Mouse (Mus musculus) midbrain, embryonic 15.5 days (tissue): ENCODE data around the gene Mad2l2. TPM values are rescaled to one million over a fixed set of nuclear protein-coding genes. Genes with fewer than 3 reads are reported as not detected.
"Not testable (repeated sequence)": the region's sequence is repeated elsewhere in the genome, so short reads cannot be mapped to it uniquely, and the experiment has no call there.

Experiments
- ATAC-seq: fragments of 200-750 bp; cut with Nextera tagmentation; replicated peaks from 2 replicates; pipeline ENCODE4 v1.8.0; 2017; ENCODE audit warnings: moderate TSS enrichment
- H3K27ac ChIP-seq: fragments of 300-500 bp; sonication (generic); 2 replicates; pipeline ENCODE4 v1.5.1; 2015; ENCODE audit warnings: mild to moderate bottlenecking, inconsistent platforms
- H3K27me3 ChIP-seq: fragments of 300-500 bp; sonication (generic); replicated peaks from 2 replicates; pipeline ENCODE4 v1.6.1; 2015; ENCODE audit warnings: inconsistent platforms
- H3K36me3 ChIP-seq: fragments of 300-500 bp; sonication (generic); replicated peaks from 2 replicates; pipeline ENCODE4 v1.6.1; 2015; ENCODE audit warnings: inconsistent platforms
- H3K4me1 ChIP-seq: fragments of 300-500 bp; sonication (generic); 2 replicates; pipeline ENCODE4 v1.6.1; 2015; ENCODE audit warnings: inconsistent platforms
- H3K4me2 ChIP-seq: fragments of 300-500 bp; sonication (generic); 2 replicates; pipeline ENCODE4 v1.6.1; 2015; ENCODE audit warnings: inconsistent platforms, mild to moderate bottlenecking, moderate library complexity
- H3K4me3 ChIP-seq: fragments of 300-500 bp; sonication (generic); 2 replicates; pipeline ENCODE4 v1.5.1; 2015; ENCODE audit warnings: mild to moderate bottlenecking, inconsistent platforms
- H3K9ac ChIP-seq: fragments of 300-500 bp; sonication (generic); 2 replicates; pipeline ENCODE4 v1.6.1; 2015; ENCODE audit warnings: mild to moderate bottlenecking, inconsistent platforms
- H3K9me3 ChIP-seq: fragments of 300-500 bp; sonication (generic); 2 replicates; pipeline ENCODE4 v1.6.1; 2016; ENCODE audit warnings: inconsistent platforms
- WGBS: fragments of 180-500 bp; shearing (Covaris S2); methylation state at CpG from one replicate; pipeline ENCODE4 v1.1.7; 2015; ENCODE audit warnings: mixed read lengths; 5-methylcytosine and 5-hydroxymethylcytosine counted together
- polyA plus RNA-seq: library from polyadenylated mRNA; unstranded; fragments of >200 nt; fragmentation: Nextera tagmentation; extraction: Ambion mirVana; gene quantifications from 2 replicates; pipeline ENCODE4 v1.2.1, GENCODE M21; 2015

The Mad2l2 gene
- polyA plus RNA-seq, 1 experiment from 2014 or later = 99.2 TPM

DNA sequence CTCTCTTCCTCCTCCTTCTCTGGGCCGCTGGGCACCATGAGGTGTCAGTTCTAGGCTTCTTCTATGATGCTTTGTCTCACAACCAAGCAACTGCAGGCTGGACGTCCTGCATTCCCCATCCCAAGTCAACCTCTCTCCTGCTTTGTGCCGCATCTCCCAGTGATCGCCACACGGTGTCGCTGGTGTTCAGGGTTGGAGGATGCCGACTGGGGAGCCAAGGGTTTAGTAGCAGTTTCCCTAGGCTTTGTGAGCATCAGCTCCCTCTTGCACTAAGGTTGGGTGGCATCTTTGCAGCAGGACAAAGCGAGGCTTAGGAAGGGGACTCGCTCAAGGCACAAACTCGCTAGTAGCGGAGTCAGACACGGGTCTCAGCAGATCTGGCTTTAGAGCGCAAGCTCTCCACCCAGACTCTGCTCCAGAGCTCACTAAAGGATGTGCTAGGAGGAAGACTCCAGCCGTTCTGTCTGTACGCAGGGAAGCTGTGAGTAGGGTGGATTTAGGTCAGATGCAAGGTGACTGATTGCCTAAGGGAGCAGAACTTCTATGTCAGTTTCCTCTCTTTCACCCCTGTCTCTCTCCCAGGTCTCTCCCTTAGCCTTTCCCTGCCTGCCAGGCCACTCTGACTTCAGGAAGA is 15.3 kb upstream of the Mad2l2 start:
- WGBS = 3% methylated on average over 15 of the region's 15 CpGs
- peak; percentile 82 for ATAC-seq
- H3K27me3 ChIP-seq = no peaks in the 10 kb centered on the region
- H3K4me3 ChIP-seq = no peak overlapping the region
- no peaks in the 10 kb centered on the region for H3K9me3 ChIP-seq
- H3K9ac ChIP-seq = peak overlapping the region; percentile 31; the same call in 1 of the 2 replicates
- H3K27ac ChIP-seq = peak overlapping the region; percentile 75
- peak overlapping the region; percentile 25 for H3K4me2 ChIP-seq
- H3K36me3 ChIP-seq = peaks cover 6% of the 10 kb centered on the region; the same call in 1 of the 2 replicates
- peaks cover 14% of the 10 kb centered on the region for H3K4me1 ChIP-seq

DNA sequence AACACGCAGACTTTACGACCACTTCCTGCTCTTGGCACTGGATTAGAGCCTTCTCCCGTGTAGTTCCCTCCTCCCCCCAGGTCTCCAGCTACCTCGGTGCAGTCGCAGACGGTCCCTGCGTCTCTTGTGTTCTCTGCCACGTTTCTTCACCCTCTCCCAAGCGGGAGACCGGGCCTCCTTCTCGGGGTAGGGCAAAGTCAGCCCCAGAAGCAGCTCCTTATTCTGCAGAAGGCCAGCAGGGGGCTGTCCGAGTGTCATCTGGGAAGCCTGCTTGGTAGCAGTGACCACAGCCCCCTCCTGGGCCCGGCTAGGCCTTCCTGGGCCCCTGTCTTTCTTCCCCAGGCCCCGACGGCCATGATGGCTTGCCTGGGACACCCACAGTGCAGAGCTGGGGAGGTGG is 14.7 kb upstream of the Mad2l2 start:
- peak; percentile 30 for ATAC-seq
- peak overlapping the region; percentile 75 for H3K27ac ChIP-seq

DNA sequence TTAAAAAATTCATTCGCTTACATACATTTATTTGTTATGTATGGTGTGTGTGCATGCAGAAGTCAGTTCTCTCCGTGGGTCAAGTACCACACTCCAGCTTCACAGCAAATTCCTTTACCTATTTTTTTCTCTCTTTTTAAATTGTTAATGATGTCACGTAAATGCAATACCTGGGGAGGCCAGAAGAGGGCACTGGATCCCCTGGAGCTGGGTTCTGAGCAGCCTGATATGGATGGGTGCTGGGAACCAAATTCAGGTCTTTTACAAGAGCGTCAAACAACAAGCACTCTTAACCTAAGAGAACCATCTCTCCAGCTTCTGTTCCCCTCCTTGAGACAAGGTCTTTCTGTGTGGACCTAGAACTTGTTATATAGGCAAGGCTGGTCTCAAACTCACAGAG is 13.5 kb upstream of the Mad2l2 start:
- Histone ChIP-seq H3K36me3 (peaks cover 6% of the 10 kb centered on the region; the same call in 1 of the 2 replicates), H3K4me1 (peaks cover 24% of the 10 kb centered on the region), H3K4me2 (no peak overlapping the region), H3K27me3 (no peaks in the 10 kb centered on the region), H3K9me3 (no peaks in the 10 kb centered on the region), H3K27ac (no peak overlapping the region), H3K4me3 (no peak overlapping the region), H3K9ac (no peak overlapping the region)
- ATAC-seq = no peak
- WGBS = 75% methylated on average over 4 of the region's 4 CpGs

More for the DNA sequence above, 14.7 kb upstream of the Mad2l2 start:
- H3K36me3 ChIP-seq = peaks cover 6% of the 10 kb centered on the region; the same call in 1 of the 2 replicates
- H3K9ac ChIP-seq = peak overlapping the region; percentile 31; the same call in 1 of the 2 replicates
- H3K4me2 ChIP-seq = no peak overlapping the region
- no peaks in the 10 kb centered on the region for H3K9me3 ChIP-seq
- no peak overlapping the region for H3K4me3 ChIP-seq
- H3K27me3 ChIP-seq = no peaks in the 10 kb centered on the region
- peaks cover 14% of the 10 kb centered on the region for H3K4me1 ChIP-seq
- 6% methylated on average over 15 of the region's 15 CpGs for WGBS

DNA sequence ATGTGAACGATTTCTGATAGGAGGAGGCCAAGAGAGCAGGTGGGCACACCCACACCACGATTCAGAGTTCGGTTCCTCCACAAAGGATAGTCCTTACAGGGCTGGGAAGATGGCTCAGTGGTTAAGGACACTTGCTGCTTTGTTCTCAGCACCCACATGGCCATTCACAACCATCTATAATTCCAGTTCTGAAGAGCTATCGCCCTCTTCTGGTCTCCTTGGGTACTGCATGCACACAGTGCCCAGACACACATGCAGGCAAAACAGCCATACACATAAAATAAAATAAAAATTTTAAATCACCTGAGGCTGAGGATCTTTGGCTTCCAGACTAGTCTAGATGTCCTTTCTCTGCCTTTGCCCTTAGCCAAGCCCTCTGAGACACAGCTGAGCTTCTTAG is 12.8 kb upstream of the Mad2l2 start:
- Histone ChIP-seq H3K4me3 (no peak overlapping the region), H3K4me1 (peaks cover 30% of the 10 kb centered on the region), H3K4me2 (no peak overlapping the region), H3K27me3 (no peaks in the 10 kb centered on the region), H3K9me3 (no peaks in the 10 kb centered on the region), H3K27ac (no peak overlapping the region), H3K36me3 (peaks cover 6% of the 10 kb centered on the region; the same call in 1 of the 2 replicates), H3K9ac (no peak overlapping the region)
- WGBS = 83% methylated on average over 4 of the region's 4 CpGs
- ATAC-seq = no peak

DNA sequence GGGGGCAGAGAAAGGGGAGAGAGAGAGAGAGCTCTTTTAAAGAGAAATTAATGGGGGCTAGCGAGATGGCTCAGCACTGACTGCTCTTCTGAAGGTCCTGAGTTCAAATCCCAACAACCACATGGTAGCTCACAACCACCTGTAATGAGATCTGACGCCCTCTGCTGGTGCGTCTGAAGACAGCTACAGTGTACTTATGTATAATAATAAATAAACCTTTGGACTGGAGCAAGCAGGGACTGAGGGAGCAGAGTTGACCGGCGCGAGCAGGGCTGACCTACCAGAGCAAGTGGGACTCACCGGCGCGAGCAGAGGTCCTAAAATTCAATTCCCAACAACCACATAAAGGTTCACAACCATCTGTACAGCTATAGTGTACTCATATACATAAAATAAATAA is 10.6 kb upstream of the Mad2l2 start:
- peaks cover 39% of the 10 kb centered on the region for H3K4me1 ChIP-seq
- H3K27me3 ChIP-seq, H3K9me3 ChIP-seq, H3K4me2 ChIP-seq, H3K36me3 ChIP-seq, H3K9ac ChIP-seq, H3K4me3 ChIP-seq, ATAC-seq, H3K27ac ChIP-seq: not testable (repeated sequence)
- WGBS = 89% methylated on average over 9 of the region's 9 CpGs

DNA sequence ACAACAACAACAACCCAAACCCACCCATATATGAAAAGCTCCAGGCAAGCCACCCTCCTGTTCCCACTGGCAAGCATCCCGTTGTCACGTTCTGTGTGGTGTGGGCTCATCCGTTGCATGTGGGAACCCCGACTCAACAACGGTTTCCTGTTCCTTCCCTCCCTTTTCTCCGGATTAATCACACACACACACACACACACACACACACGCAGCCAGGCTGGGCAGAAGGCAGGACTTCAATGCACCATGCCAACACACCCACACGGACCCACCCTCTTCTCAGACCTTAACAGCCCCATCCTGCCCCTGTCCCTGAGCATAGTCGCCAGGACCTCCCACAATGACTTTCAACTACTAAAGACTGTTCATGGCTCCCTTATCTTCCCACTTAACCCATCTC is 9.6 kb upstream of the Mad2l2 start:
- Histone ChIP-seq H3K4me2 (no peak overlapping the region), H3K4me1 (peaks cover 32% of the 10 kb centered on the region), H3K9ac (no peak overlapping the region), H3K9me3 (no peaks in the 10 kb centered on the region), H3K27ac (peak overlapping the region; percentile 64), H3K4me3 (no peak overlapping the region), H3K27me3 (no peaks in the 10 kb centered on the region), H3K36me3 (no peaks in the 10 kb centered on the region)
- no peak for ATAC-seq
- WGBS = 70% methylated on average over 9 of the region's 9 CpGs

DNA sequence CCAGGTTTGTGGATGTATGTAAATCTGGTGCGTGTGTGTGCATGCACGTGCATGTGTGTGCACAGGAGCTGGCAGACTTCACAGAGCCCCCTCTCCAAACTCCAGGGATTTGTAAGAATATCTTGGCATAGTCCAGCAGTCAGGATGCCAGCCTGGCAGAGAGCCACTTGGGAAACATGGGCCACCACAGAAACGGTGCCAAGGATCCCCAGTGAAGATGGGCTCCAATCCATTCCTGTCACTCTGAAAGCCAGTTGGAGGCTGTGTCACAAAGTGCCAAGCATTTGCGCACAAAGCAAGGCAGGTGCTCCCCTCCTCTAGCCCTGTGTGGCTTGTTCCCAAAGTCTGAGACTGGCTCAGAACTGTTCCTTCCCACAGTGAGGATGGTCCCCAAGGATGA is 8.8 kb upstream of the Mad2l2 start:
- Histone ChIP-seq H3K4me3 (no peak overlapping the region), H3K4me1 (peaks cover 36% of the 10 kb centered on the region), H3K27ac (peak overlapping the region; percentile 64), H3K36me3 (no peaks in the 10 kb centered on the region), H3K27me3 (no peaks in the 10 kb centered on the region), H3K9ac (no peak overlapping the region), H3K4me2 (no peak overlapping the region), H3K9me3 (no peaks in the 10 kb centered on the region)
- peak; percentile 49 for ATAC-seq
- WGBS = 56% methylated on average over 4 of the region's 4 CpGs

GRCm38 (mm10) chr4:148121982-148122693 is 8.0 kb upstream of the Mad2l2 start:
- Histone ChIP-seq H3K4me1 (peaks cover 43% of the 10 kb centered on the region), H3K9ac (no peak overlapping the region; the same call in 1 of the 2 replicates), H3K4me3 (no peak overlapping the region), H3K9me3 (no peaks in the 10 kb centered on the region), H3K36me3 (no peaks in the 10 kb centered on the region), H3K27ac (peak overlapping the region; percentile 64), H3K27me3 (no peaks in the 10 kb centered on the region), H3K4me2 (no peak overlapping the region)
- 10% methylated on average over 6 of the region's 6 CpGs for WGBS
- ATAC-seq = peak; percentile 71

- Histone ChIP-seq H3K9ac (no peak overlapping the region), H3K36me3 (no peaks in the 10 kb centered on the region), H3K4me1 (peaks cover 47% of the 10 kb centered on the region), H3K4me3 (no peak overlapping the region), H3K27ac (peak overlapping the region; percentile 64), H3K9me3 (no peaks in the 10 kb centered on the region), H3K27me3 (no peaks in the 10 kb centered on the region), H3K4me2 (no peak overlapping the region)
- WGBS = 65% methylated on average over 3 of the region's 3 CpGs
- ATAC-seq = no peak
Observed at GRCm38 (mm10) chr4:148122694-148123066, 7.5 kb upstream of the Mad2l2 start.

GRCm38 (mm10) chr4:148128241-148128640 is 1.9 kb upstream of the Mad2l2 start:
- Histone ChIP-seq H3K4me1 (peaks cover 63% of the 10 kb centered on the region), H3K9me3 (no peaks in the 10 kb centered on the region), H3K36me3 (no peaks in the 10 kb centered on the region), H3K4me2 (peak overlapping the region; percentile 78), H3K27me3 (no peaks in the 10 kb centered on the region), H3K9ac (peak overlapping the region; percentile 98; the same call in 1 of the 2 replicates), H3K27ac (peak overlapping the region; percentile 98), H3K4me3 (peak overlapping the region; percentile 66)
- 58% methylated on average over 1 of the region's 1 CpGs for WGBS
- no peak for ATAC-seq

DNA sequence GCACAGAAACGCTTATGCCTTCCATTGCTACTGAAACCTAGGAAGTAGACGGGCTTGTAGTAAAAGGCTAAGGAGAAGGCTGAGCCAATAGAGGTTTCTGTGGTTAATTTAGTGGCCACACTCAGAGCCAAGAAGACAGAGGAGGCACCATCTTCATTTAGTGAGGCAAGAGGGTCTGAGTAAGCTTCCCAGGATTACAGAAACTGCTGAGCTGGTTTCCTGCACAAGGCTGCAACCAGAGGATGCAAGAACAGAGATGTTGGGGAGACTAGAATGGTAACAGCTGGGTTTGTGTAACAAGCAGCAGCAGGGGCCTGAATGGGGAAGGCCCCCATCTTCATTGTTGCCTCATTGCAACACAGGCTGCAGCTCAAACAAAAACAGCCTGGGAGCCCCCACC is 1.5 kb upstream of the Mad2l2 start:
- Histone ChIP-seq H3K9me3 (no peaks in the 10 kb centered on the region), H3K4me1 (peaks cover 59% of the 10 kb centered on the region), H3K4me2 (peak overlapping the region; percentile 78), H3K9ac (peak overlapping the region; percentile 98; the same call in 1 of the 2 replicates), H3K27me3 (no peaks in the 10 kb centered on the region), H3K4me3 (peak overlapping the region; percentile 66), H3K36me3 (no peaks in the 10 kb centered on the region), H3K27ac (peak overlapping the region; percentile 98)
- 70% methylated on average over 2 of the region's 2 CpGs for WGBS
- no peak for ATAC-seq

- Histone ChIP-seq H3K27ac (peak within 1 kb of the TSS; percentile 98), H3K4me3 (peak within 1 kb of the TSS; percentile 66), H3K27me3 (no peaks in the 10 kb centered on the region), H3K4me2 (peak within 1 kb of the TSS; percentile 78), H3K9ac (peak within 1 kb of the TSS; percentile 98), H3K4me1 (peaks cover 52% of the 10 kb centered on the region), H3K36me3 (no peaks in the 10 kb centered on the region), H3K9me3 (no peaks in the 10 kb centered on the region)
- under 1% methylated on average over 85 of the region's 87 CpGs for WGBS
- ATAC-seq = peak; percentile 89
Observed at GRCm38 (mm10) chr4:148130561-148131413, 603 bp downstream of the Mad2l2 start, which contains the start of gene Draxin. Gene Draxin, minus strand, starts transcription at chr4:148130698.
